Mouse (Mus musculus) layer of hippocampus, adult 11-12 months (tissue): Measurements from ENCODE around the gene Ncam2.
A peak's percentile ranks its signal among the peaks of the same experiment; 100 is the strongest.

ENCODE experiments used
- DNase-seq: peaks from one replicate; pipeline ENCODE4 v3.0.0; 2022; ENCODE audit warnings: low spot score

The Ncam2 gene

GRCm38 (mm10) chr16:81285882-81286281 lies 85.4 kb downstream of the Ncam2 start:
- no peak for DNase-seq

DNA sequence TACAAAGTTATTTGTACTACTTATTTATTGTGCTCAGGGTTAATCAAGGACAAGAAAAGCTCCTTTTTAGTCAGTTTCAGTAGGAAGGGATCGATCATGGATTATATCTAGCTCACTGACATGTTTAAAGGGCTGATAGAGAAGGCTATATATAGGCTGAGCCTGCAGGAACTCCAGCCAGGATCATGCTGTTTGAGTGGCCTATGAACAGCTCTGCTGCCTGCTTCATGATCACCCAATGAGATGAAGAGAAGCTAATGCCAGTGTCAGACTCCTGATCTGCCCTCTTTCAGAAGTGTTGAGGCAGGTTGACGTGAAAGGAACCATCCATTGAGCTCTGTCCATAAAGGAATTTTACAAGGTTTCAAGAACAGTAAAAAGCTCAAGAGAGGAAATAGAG lies 103.3 kb downstream of the Ncam2 start:
- DNase-seq = no peak

DNA sequence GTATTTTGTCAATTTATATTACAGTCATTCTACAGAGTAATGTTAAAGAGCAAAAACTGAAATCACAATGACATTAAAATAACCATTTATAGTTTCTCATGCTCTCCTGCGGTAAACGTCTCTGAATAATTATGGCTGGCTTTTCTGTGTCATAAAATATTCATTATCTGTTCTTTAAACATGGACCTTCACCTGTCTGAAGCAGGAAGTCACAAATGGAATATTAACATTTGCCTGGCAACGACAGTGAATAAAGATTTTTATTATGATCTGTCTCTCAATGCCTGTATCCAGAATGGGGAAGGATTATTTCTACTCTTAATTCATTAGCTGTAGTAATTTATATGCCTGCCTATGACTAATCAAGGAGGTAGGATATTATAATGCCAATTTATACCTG lies 108.7 kb downstream of the Ncam2 start:
- no peak for DNase-seq

DNA sequence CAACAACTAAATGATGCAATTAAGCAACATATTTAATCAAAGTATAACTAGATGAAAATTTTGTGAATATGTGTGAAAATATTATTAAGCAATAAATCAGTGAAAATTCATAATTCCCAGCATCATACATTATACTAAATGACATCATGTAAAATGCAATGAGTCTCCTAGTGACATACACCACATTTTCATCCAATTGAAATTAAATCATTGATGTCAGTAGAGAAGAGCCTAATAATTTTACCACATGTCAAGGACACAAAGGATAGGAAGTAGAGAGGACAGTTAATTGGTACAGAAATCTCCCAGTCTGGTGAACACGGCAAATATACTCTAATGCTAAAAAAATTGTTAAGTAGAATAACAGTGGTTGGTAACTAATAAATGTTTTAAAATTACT lies 118.5 kb downstream of the Ncam2 start:
- DNase-seq = no peak

DNA sequence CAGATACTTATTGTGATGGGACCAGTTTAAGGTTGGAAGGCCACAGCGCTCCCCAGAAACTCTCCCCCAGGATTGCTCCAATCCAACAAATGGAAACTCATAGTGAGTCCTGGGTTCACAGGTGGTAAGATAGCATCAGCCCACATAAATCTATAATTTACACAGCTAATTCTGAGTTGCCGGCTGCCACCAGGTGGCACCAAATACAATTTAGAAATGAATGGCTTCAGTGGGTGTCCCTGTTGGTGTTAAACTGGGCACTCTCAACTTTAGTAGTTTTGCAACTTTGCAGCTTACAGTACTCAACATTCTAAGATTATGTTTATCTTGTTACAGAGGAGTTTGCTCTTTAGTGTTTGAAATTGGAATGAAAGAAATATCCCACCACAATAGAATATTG lies 130.0 kb downstream of the Ncam2 start:
- DNase-seq = peak; percentile 76

- no peak for DNase-seq
These were observed 165.4 kb downstream of the Ncam2 start for GRCm38 (mm10) chr16:81365901-81366300.

- DNase-seq = no peak
These were observed 173.7 kb downstream of the Ncam2 start for GRCm38 (mm10) chr16:81374234-81374633.

DNA sequence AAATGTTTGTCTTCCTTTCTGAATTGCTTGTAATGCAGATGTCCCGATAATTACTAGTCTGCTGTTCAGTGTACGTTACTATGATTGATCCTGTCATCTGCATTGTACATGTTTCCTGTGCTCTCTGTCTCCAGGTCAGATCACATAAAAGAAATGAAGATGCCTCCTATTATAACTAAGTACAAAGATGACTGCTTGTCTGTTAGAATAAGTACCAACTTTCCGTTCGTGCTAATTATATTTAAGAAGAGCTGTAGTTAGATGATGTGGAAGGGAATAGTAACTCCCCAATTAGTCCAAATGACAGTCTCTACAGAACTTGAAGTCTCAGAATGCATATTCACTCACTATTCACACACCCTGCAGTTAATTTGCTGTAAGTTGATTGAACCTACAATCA lies 179.9 kb downstream of the Ncam2 start:
- DNase-seq = no peak

DNA sequence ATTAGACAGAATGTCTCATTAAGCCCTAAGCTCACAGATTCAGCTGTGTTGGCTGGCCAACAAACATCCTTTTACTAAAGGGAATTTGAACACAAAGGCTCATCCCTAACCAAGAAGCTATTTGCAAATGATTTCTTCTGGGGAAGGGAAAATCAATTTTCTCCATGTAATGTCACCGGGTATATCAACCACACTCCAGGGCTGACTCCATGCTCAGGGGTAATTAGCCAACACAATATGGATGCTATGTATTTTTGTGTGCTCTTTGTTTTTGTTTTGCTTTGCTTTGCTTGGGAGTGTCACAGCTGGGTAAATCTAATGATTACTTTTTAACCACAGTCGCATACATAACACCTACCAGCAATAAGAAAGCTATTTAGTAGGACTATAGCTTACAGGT lies 188.1 kb downstream of the Ncam2 start:
- DNase-seq = no peak

DNA sequence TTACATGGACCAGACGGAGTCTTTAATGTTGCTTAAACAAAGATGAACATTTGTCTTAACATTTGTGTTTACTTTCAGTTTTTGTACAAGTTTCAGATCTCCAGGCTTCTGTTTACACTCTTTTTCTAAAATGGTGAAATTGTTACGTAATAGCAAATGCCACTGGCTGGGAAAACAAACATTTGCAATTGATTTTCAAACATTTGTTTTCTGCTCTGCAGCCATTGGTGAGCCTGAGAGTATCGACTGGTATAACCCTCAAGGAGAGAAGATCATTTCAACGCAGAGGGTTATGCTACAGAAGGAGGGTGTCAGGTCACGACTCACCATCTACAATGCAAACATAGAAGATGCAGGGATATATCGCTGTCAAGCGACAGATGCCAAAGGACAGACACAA lies 234.1 kb downstream of the Ncam2 start:
- DNase-seq = no peak

GRCm38 (mm10) chr16:81437091-81437867 lies 236.8 kb downstream of the Ncam2 start:
- no peak for DNase-seq

DNA sequence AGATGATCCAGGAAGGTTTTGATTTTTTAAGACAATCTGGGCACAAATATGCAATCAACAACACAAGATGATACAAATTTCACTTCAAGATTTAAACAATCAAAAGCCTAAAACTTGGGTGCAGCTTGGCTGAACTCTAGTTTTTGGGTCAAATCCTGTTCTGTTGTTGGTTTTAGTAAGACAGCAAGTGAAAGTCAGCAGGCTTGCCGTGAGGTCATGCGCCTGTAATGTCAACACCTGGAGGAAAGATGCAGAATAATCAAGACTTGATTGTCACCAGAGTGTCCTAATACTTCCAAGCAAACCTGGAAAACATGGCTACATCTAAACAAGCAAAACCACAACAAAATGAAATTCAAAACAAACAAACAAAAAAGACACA lies 237.4 kb downstream of the Ncam2 start:
- no peak for DNase-seq

- DNase-seq = no peak
These were observed 250.4 kb downstream of the Ncam2 start for GRCm38 (mm10) chr16:81450851-81451250.

DNA sequence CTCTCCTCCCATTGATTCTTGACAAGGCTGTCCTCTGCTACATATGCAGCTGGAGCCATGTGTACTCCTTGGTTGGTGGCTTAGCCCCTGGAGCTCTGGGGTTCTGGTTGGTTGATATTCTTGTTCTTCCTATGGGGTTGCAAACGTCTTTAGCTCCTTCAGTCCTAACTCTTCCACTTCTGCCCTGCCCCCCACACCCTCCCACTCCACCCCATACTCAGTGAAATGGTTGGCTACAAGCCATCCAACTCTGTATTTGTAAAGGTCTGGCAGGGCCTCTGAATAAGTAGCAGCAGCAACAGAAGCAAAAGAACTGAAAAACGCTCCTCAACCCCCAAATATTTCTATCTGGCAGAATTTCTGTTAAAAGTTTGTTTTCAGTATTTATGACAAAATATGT lies 252.5 kb downstream of the Ncam2 start:
- DNase-seq = no peak

DNA sequence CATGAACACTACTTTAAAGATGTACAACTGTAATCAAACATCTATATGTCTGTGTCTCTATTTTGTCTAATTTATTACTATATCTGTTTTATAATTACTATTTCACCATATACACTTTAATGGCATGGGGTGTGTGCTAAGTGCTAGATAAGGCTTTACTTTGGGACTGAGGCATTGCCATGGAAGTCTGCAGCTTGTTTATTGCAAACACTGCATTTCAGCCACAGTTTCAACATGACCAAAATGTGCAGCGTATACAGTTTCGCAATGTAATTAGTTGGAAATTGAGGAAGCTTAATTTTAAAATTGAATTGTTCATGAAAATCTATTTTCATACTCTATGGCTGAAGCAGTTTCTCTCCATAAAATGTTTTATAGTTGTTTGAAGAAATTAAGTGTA lies 254.0 kb downstream of the Ncam2 start:
- DNase-seq = no peak

DNA sequence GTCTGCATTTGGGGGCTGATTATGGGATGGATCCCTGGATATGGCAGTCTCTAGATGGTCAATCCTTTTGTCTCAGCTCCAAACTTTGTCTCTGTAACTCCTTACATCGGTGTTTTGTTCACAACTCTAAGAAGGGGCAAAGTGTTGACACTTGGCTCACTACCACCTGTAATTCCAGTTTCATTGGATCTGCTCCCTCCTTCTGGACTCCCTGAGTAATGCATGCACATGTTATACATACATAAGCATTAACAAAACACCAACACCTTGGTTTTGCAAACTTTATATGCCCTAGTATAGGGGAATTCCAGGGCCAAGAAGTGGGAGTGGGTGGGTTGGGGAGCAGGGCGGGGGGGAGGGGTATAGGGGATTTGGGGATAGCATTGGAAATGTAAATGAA lies 262.2 kb downstream of the Ncam2 start:
- peak; percentile 28 for DNase-seq

- DNase-seq = no peak
These were observed 272.4 kb downstream of the Ncam2 start for GRCm38 (mm10) chr16:81472925-81473324.

DNA sequence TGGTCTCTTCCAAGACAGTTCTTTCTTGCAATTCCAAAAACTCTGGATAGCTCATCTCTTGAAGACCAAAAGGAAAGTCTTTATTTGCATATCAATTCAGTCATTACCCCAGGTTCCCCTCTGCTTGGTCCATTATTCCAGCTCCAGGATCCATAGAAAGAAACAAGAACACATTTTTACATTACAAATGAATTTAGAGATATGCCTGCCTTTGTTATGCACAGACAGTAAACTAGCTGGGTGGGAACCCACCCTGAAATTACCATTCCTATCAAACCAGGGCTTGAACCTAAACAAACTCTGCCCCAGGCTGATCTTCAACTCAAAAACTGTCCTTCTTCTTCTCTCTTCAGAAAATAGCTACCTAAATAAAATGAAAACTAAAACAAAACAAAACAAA lies 280.6 kb downstream of the Ncam2 start:
- no peak for DNase-seq

DNA sequence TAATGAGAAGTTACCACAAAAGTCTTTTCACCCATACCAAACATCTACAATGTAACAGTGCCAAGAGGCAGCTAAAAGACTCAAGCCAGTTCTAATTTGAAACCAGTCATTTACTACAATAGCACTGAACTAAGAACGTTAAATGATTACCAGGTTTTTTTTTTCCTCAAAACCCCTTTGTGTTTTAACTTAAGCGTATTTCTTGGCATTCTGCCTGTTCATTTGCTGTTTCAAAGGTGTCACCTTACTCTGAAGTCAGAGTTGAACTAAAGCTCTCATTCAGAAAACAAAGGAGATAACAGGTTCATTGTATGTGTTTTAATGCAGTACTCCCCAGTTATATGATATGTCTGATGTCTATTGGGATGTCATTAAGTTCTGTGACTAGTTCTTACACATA lies 295.6 kb downstream of the Ncam2 start:
- DNase-seq = no peak

DNA sequence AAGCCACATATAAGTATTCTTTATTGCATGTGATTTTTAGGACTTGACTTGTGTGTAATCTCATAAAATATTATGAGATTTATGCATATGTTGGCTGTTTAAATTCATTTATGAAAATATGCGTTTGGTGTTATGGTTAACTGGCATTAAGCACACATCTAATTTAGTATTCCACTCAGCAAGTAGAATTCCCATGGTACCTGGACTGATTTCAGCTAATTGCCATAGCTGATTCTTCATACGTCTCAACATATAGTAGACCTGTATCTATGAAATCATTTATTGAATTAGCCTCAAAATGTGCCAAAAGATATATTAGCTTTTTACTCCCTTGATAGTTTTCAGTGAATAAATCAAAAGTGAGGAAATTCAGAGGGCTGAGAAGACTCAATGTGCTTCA lies 302.1 kb downstream of the Ncam2 start:
- no peak for DNase-seq

GRCm38 (mm10) chr16:81536230-81536629 lies 335.7 kb downstream of the Ncam2 start:
- no peak for DNase-seq

- DNase-seq = no peak
These were observed 387.1 kb downstream of the Ncam2 start for GRCm38 (mm10) chr16:81587565-81588107.

GRCm38 (mm10) chr16:81623276-81623675 lies 422.8 kb downstream of the Ncam2 start:
- DNase-seq = no peak

DNA sequence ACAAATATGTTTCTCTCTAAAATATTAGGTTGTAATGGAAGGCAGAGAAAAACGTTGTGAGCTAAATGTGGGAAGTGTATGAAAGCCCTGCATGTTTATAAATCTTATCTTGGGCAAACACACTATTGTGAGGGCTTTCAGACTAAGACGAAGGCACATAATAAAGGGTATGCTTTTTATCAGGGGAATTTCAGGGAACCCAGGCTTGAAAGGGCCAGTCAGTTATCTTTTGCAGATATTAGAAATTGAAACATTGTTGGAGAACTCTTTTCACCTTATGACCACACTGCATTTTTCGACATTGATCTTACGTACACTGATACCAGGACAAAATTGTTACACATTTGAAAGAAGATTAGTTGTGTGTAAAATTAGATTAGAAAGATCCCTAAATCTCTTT lies 423.3 kb downstream of the Ncam2 start:
- DNase-seq = no peak
